Mouse (Mus musculus) CH12.LX (cell line): ENCODE results near the gene Vac14.
A peak's percentile ranks its signal among the peaks of the same experiment; 100 is the strongest.

Experiments used
- CHD2 ChIP-seq: IDR thresholded peaks from 2 replicates; pipeline ENCODE4 v1.6.1; 2011; ENCODE audit warnings: low read length, improper control_type of control experiment
- CTCF ChIP-seq, 2 experiments: IDR thresholded peaks in 1 of 2; conservative IDR thresholded peaks in 1 of 2; 2 replicates each; pipeline ENCODE4 v1.5.1; 2011 to 2012; ENCODE audit warnings: low read depth in 2 of 2, low read length in 2 of 2, improper control_type of control experiment in 1 of 2, inconsistent platforms in 1 of 2, mild to moderate bottlenecking in 1 of 2, moderate library complexity in 1 of 2
- ETS1 ChIP-seq: conservative IDR thresholded peaks from 2 replicates; pipeline ENCODE4 v1.6.1; 2012; ENCODE audit warnings: low read depth, mild to moderate bottlenecking, inconsistent platforms, low read length, improper control_type of control experiment, moderate library complexity
- KAT2A ChIP-seq: IDR thresholded peaks from 2 replicates; pipeline ENCODE4 v1.6.1; 2012; ENCODE audit warnings: low read length, improper control_type of control experiment, inconsistent platforms; ENCODE audit not compliant: insufficient replicate concordance
- MAX ChIP-seq: IDR thresholded peaks from 2 replicates; pipeline ENCODE4 v1.6.1; 2011; ENCODE audit warnings: low read length, improper control_type of control experiment
- POLR2A ChIP-seq: IDR thresholded peaks from 2 replicates; pipeline ENCODE4 v1.6.1; 2011; ENCODE audit warnings: low read depth, mild to moderate bottlenecking, improper control_type of control experiment, low read length
- POLR2AphosphoS2 ChIP-seq: IDR thresholded peaks from 2 replicates; pipeline ENCODE4 v1.6.1; 2011; ENCODE audit warnings: low read depth, low read length, improper control_type of control experiment
- TCF12 ChIP-seq: IDR thresholded peaks from 2 replicates; pipeline ENCODE4 v1.6.1; 2014; ENCODE audit warnings: low read depth, mild to moderate bottlenecking, inconsistent platforms, low read length, improper control_type of control experiment
- USF2 ChIP-seq: conservative IDR thresholded peaks from 2 replicates; pipeline ENCODE4 v1.6.1; 2011; ENCODE audit warnings: low read depth, low read length, improper control_type of control experiment
- ZC3H11A ChIP-seq: IDR thresholded peaks from 2 replicates; pipeline ENCODE4 v1.6.1; 2012; ENCODE audit warnings: low read depth, mild to moderate bottlenecking, inconsistent platforms, low read length, improper control_type of control experiment

DNA sequence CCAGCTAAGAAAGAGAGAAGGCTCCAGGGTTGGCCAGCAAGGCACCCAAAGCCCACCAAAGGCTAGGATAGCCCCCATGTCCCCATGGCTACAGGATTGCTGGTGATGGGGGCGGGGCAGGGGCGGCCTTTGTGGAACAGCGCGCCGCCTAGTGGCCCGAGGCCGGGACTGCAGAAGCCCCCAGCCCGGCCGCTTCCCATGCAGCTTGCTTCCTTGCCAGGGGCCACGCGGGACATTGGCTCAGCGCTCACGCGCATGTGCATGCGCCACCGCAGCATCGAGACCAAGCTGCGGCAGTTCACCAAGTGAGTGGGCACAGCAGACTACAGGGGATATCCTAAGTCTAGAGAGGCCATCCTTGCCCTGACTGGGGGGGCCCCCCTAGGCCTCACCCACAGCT lies 108.5 kb downstream of the Vac14 start:
- TF ChIP-seq CTCF (conservative IDR thresholded peaks at IDR 0.05 in 1 of 2, IDR thresholded peaks at IDR 0.05 in 1 of 2; ENCODE audit: low read depth in 2 of 2, low read length in 2 of 2) (peak; percentile 36 to 79; a peak in 3 of 4 replicates), TCF12 (no peak), KAT2A (no peak), CHD2 (peak; percentile 69; the same call in 1 of the 2 replicates), POLR2A (no peak), MAX (no peak), ZC3H11A (no peak), ETS1 (no peak), POLR2AphosphoS2 (no peak), USF2 (no peak)
